Mouse (Mus musculus): ENCODE measurements at regions not wholly inside any gene's neighbourhood (a gene's known extent, or its start where the extent isn't known, plus 50 kb on each side); places are given as distances from the start of the nearest gene placed in this dataset.

DNA sequence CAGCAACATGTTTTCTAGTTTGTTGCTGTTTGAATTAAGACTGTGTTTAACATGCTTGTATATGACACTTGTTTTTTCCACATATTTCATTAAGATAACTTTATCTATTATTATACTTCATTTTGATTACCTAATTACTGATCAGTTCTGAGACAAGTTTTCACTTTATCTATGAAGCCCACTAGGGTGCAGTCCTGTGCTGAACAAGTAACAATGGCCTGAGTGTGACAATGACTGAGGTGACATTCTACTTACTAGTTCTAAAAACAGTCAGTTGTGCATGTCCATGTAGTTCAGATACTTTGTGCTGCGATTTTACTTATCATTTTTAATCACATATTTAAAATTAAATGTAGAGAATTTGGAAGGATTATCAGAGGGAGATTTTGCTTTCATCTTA lies 1795.2 kb upstream of the Gm37988 start:
- DNase-seq: no peak

GRCm38 (mm10) chr1:3062759-3063158 lies 1744.9 kb upstream of the Gm37988 start:
- no peak for DNase-seq

DNA sequence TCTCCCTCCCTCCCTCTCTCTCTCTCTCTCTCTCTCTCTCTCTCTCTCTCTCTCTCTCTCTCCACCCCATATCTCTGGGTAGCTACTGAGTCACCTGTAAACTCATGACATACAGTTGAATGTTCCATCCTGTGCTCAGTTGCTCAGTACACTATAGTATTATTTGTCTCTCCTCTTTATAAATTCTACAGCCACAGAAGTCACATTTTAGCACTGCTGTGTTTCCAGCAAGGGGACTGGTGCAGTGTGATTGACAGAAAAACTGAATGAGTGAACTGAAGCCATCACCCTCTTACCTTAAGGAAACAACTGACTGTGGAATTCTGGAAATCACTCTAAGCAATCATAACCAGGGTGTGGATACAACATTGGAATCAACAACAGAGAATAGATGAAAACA lies 1713.3 kb upstream of the Gm37988 start:
- DNase-seq: no peak

DNA sequence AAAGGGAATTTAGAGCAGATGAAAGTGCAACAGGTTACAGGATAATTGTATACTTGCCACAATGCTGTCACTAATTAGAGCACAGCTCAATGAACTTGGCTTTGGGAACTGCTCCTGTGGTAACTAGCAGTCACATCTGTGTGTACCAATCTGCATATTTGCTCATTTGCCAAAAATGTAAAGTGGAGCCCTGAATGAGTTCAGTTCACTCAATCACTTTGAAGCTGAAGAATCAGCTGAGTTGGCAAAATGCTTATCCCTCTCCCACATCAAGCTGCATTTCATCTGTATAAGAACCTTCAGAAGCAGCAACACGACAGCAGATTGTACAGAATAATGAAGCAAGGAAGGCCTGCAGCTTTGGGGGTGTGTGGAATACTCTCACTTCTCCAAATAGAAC lies 1712.8 kb upstream of the Gm37988 start:
- no peak for DNase-seq

DNA sequence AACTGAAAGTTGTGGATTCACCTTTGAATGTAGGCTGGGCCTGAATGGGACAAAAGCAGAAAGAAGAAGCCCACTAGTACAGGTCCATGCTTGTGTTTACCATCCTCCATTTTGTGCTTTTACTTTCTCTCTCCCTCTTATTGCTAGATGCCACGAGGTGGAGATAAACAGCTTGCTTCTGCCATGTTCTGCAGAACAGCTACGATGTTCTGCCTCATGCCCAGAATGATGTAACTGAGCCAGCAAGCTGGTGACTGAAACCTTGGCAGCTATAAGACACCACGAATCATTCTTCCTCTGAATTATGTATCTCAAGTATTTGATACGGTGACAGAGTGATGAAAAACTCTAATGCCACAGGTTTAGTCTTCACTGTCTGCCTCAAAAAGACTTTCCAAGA lies 1694.1 kb upstream of the Gm37988 start:
- no peak for DNase-seq

- DNase-seq: no peak
Measured at GRCm38 (mm10) chr1:3119498-3120391, 1687.9 kb upstream of the Gm37988 start.

- no peak for DNase-seq
Measured at GRCm38 (mm10) chr1:3120392-3120690, 1687.4 kb upstream of the Gm37988 start.

GRCm38 (mm10) chr1:3121288-3121687 lies 1686.4 kb upstream of the Gm37988 start:
- peak; percentile 2 for DNase-seq

GRCm38 (mm10) chr1:3121745-3122144 lies 1685.9 kb upstream of the Gm37988 start:
- DNase-seq: no peak

Measured in kidney, adult 9 months (tissue).